Mouse (Mus musculus): ENCODE data around the gene Gse1.

DNA sequence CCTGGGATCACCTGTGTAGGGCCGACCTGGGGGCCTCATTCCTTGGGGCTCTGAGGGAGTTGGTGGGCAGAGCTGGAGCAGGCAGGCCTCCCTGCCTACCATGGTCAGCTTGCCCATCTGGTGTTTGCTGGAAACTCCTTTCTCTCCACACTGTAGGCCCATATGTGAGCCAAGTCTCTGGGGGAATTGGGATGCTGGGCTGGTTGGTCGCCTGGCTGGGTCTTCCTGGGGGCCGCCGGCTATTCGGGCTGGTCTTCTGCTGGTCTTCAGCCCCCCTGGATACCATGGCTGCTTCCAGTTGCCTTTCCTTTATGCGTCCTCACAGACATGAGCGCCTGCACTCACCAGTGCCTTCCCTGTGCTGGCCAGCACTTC lies 293.3 kb downstream of the Gse1 start:
- TF ChIP-seq CTCF (IDR thresholded peaks at IDR 0.05; ENCODE audit: borderline replicate concordance, extremely low read depth, insufficient read depth, insufficient read length): no peak
- TF ChIP-seq POLR2A (IDR thresholded peaks at IDR 0.05; ENCODE audit: borderline replicate concordance, extremely low read depth, insufficient read depth, insufficient read length, poor library complexity, severe bottlenecking): no peak

All from brain, embryonic 14.5 days (tissue).